Mouse (Mus musculus): ENCODE results near the gene Pcna. TPM values are rescaled to one million over a fixed set of nuclear protein-coding genes. Genes with fewer than 3 reads are reported as not detected.

The Pcna gene
- polyA plus RNA-seq, 1 experiment from 2014 or later, result 120 TPM

DNA sequence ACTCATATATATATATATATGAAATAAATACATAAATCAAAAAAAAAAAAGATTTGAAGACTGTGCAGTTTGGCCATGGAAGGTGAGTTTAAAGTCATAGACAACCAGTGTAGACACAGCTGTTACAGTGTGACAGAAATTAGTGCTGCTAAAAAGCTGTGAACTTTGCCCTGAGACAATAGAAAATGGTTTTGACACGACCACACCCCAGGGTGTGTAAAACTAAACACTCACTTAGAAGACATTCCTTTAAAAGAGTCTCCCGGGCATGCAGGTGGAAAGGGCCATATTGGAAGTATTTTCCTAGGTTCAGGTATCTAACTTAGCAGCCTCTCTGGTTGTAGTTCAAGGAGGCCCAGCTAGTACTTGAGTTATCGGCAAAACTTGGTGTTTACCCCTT lies 49.9 kb downstream of the Pcna start:
- in situ Hi-C loops (cut with MboI; ENCODE audit: low pct_unique_long_range_greater_than_20kb), result no loop called here
- POLR2A ChIA-PET, result interaction anchor here (1.0 kb wide), 1 partner anchor 39 kb away, joined by 4 read pairs; no protein-coding TSS in a partner anchor
- CTCF ChIA-PET, result no interaction called here
- ATAC-seq (no peak), DNase-seq (ENCODE audit: low read depth, low spot score) (no peak)
- H3K27me3 ChIP-seq, result no peaks in the 10 kb centered on the region
- no peak for TF ChIP-seq CTCF (IDR thresholded peaks at IDR 0.05)

Other genes with a start within 250 kb of the Pcna start
- 3.2 TPM for gene Rassf2, start 223.1 kb downstream of the Pcna start, polyA plus RNA-seq (2021)
- 19.7 TPM for gene Slc23a2, start 108.2 kb downstream of the Pcna start, polyA plus RNA-seq (2021)
- 26.9 TPM for gene Tmem230, start 5.5 kb downstream of the Pcna start, polyA plus RNA-seq (2021)
- gene Cds2, start 9.8 kb upstream of the Pcna start, polyA plus RNA-seq (2021), result 48.0 TPM
- gene Prokr2, start 132.1 kb upstream of the Pcna start, polyA plus RNA-seq (2021), result not detected

Data from Patski (cell line).